Mouse (Mus musculus) bone marrow macrophage, adult 2 months (primary cell): ENCODE results near the gene Galntl5.

Source experiments
- CTCF ChIP-seq: IDR thresholded peaks from 2 replicates; pipeline ENCODE4 v1.5.1; 2012; ENCODE audit warnings: low read depth, mild to moderate bottlenecking, low read length, moderate library complexity
- POLR2A ChIP-seq: IDR thresholded peaks from 2 replicates; pipeline ENCODE4 v1.6.1; 2012; ENCODE audit warnings: mild to moderate bottlenecking, low read depth, low read length, borderline replicate concordance

GRCm38 (mm10) chr5:25221604-25222003, 40.3 kb downstream of the Galntl5 start, which contains the start of gene Galnt11:
- TF ChIP-seq CTCF (no peak), POLR2A (no peak)
